Mouse (Mus musculus) MEL (cell line): ENCODE results near the gene Dnajc25. TPM values are rescaled to one million over a fixed set of nuclear protein-coding genes. Genes with fewer than 3 reads are reported as not detected.

Source experiments
- DNase-seq: peaks from one replicate; pipeline ENCODE4 v3.0.0; 2011; ENCODE audit warnings: low read depth, low spot score
- H3K27ac ChIP-seq: 2 replicates; pipeline ENCODE4 v1.5.1; 2012; ENCODE audit warnings: low read depth, mild to moderate bottlenecking, control low read depth, low read length, moderate library complexity; ENCODE audit not compliant: control insufficient read depth
- H3K27me3 ChIP-seq, 2 experiments: fragments of 150-350 bp in 1 of 2; sonication (generic) in 1 of 2; 2 replicates each; pipeline ENCODE4 v1.6.1; 2012; ENCODE audit warnings: low read length in 2 of 2, mild to moderate bottlenecking in 2 of 2, improper control_type of control experiment in 1 of 2, moderate library complexity in 1 of 2; ENCODE audit not compliant: insufficient read depth in 2 of 2, control insufficient read depth in 1 of 2
- H3K36me3 ChIP-seq, 2 experiments: 2 replicates each; pipeline ENCODE4 v1.6.1; 2012 to 2014; ENCODE audit warnings: low read length in 2 of 2, improper control_type of control experiment in 1 of 2, inconsistent platforms in 1 of 2, mild to moderate bottlenecking in 1 of 2; ENCODE audit not compliant: insufficient read depth in 2 of 2, control insufficient read depth in 1 of 2
- H3K4me1 ChIP-seq, 2 experiments: fragments of 150-350 bp in 1 of 2; sonication (generic) in 1 of 2; 2 replicates each; pipeline ENCODE4 v1.6.1; 2012; ENCODE audit warnings: low read length in 2 of 2, improper control_type of control experiment in 1 of 2, mild to moderate bottlenecking in 1 of 2; ENCODE audit not compliant: insufficient read depth in 2 of 2, control insufficient read depth in 1 of 2
- H3K4me3 ChIP-seq, 2 experiments: fragments of 150-350 bp in 1 of 2; sonication (generic) in 1 of 2; 2 replicates each; pipeline ENCODE4 v1.5.1; 2012; ENCODE audit warnings: low read depth in 2 of 2, low read length in 2 of 2, mild to moderate bottlenecking in 2 of 2, moderate library complexity in 2 of 2, control low read depth in 1 of 2, improper control_type of control experiment in 1 of 2; ENCODE audit not compliant: control insufficient read depth in 1 of 2, insufficient read depth in 1 of 2
- H3K79me2 ChIP-seq: 2 replicates; pipeline ENCODE4 v1.6.1; 2012; ENCODE audit warnings: mild to moderate bottlenecking, low read length, moderate library complexity; ENCODE audit not compliant: control insufficient read depth, poor library complexity, insufficient read depth
- H3K9ac ChIP-seq: 2 replicates; pipeline ENCODE4 v1.6.1; 2012; ENCODE audit warnings: low read depth, mild to moderate bottlenecking, control low read depth, low read length, moderate library complexity; ENCODE audit not compliant: control insufficient read depth, poor library complexity, severe bottlenecking
- H3K9me3 ChIP-seq: fragments of 150-350 bp; sonication (generic); replicated peaks from 2 replicates; pipeline ENCODE4 v1.6.1; 2012; ENCODE audit warnings: mild to moderate bottlenecking, low read length, improper control_type of control experiment, moderate library complexity; ENCODE audit not compliant: insufficient read depth
- CTCF ChIP-seq, 3 experiments: IDR thresholded peaks in 2 of 3; conservative IDR thresholded peaks in 1 of 3; 2 replicates each; pipeline ENCODE4 v1.5.1; 2011 to 2012; ENCODE audit warnings: low read length in 3 of 3, low read depth in 2 of 3, mild to moderate bottlenecking in 2 of 3, improper control_type of control experiment in 1 of 3, inconsistent platforms in 1 of 3, mixed read lengths in 1 of 3, moderate library complexity in 1 of 3; ENCODE audit not compliant: control insufficient read depth in 1 of 3, insufficient read depth in 1 of 3, poor library complexity in 1 of 3, severe bottlenecking in 1 of 3
- E2F4 ChIP-seq: IDR thresholded peaks from 2 replicates; pipeline ENCODE4 v1.6.1; 2011; ENCODE audit warnings: low read depth, low read length, improper control_type of control experiment, borderline replicate concordance
- EP300 ChIP-seq, 2 experiments: IDR thresholded peaks; 2 replicates each; pipeline ENCODE4 v1.6.1; 2011; ENCODE audit warnings: improper control_type of control experiment in 2 of 2, low read length in 2 of 2, low read depth in 1 of 2, mild to moderate bottlenecking in 1 of 2
- ETS1 ChIP-seq: IDR thresholded peaks from 2 replicates; pipeline ENCODE4 v1.6.1; 2012; ENCODE audit warnings: low read depth, mild to moderate bottlenecking, inconsistent platforms, low read length, improper control_type of control experiment, moderate library complexity
- HCFC1 ChIP-seq: IDR thresholded peaks from 2 replicates; pipeline ENCODE4 v1.6.1; 2012; ENCODE audit warnings: low read depth, mild to moderate bottlenecking, inconsistent platforms, low read length, improper control_type of control experiment, moderate library complexity
- MAFK ChIP-seq: IDR thresholded peaks from 2 replicates; pipeline ENCODE4 v1.6.1; 2011; ENCODE audit warnings: low read depth, mild to moderate bottlenecking, low read length, improper control_type of control experiment, borderline replicate concordance
- MAX ChIP-seq: IDR thresholded peaks from 2 replicates; pipeline ENCODE4 v1.6.1; 2011; ENCODE audit warnings: low read length, improper control_type of control experiment
- MAZ ChIP-seq: IDR thresholded peaks from 2 replicates; pipeline ENCODE4 v1.6.1; 2012; ENCODE audit warnings: low read depth, mild to moderate bottlenecking, inconsistent platforms, low read length, improper control_type of control experiment
- MXI1 ChIP-seq: IDR thresholded peaks from 2 replicates; pipeline ENCODE4 v1.6.1; 2011; ENCODE audit warnings: mild to moderate bottlenecking, low read depth, low read length, improper control_type of control experiment
- MYB ChIP-seq: IDR thresholded peaks from 2 replicates; pipeline ENCODE4 v1.6.1; 2011; ENCODE audit warnings: mild to moderate bottlenecking, low read depth, low read length, improper control_type of control experiment
- MYC ChIP-seq: IDR thresholded peaks from 2 replicates; pipeline ENCODE4 v1.6.1; 2011; ENCODE audit warnings: low read depth, mild to moderate bottlenecking, low read length, improper control_type of control experiment, moderate library complexity
- NELFE ChIP-seq: IDR thresholded peaks from 2 replicates; pipeline ENCODE4 v1.6.1; 2011; ENCODE audit warnings: low read depth, low read length, improper control_type of control experiment
- NRF1 ChIP-seq: IDR thresholded peaks from 2 replicates; pipeline ENCODE4 v1.6.1; 2014; ENCODE audit warnings: low read depth, mild to moderate bottlenecking, inconsistent platforms, low read length, improper control_type of control experiment, moderate library complexity; ENCODE audit not compliant: poor library complexity, insufficient read depth, severe bottlenecking
- POLR2A ChIP-seq, 2 experiments: IDR thresholded peaks; 2 replicates each; pipeline ENCODE4 v1.6.1; 2011 to 2012; ENCODE audit warnings: low read length in 2 of 2, mild to moderate bottlenecking in 2 of 2, control low read depth in 1 of 2, improper control_type of control experiment in 1 of 2, low read depth in 1 of 2, moderate library complexity in 1 of 2; ENCODE audit not compliant: control insufficient read depth in 1 of 2, insufficient read depth in 1 of 2, poor library complexity in 1 of 2
- SIN3A ChIP-seq: IDR thresholded peaks from 2 replicates; pipeline ENCODE4 v1.6.1; 2012; ENCODE audit warnings: low read length, improper control_type of control experiment, inconsistent platforms
- TAL1 ChIP-seq: IDR thresholded peaks from 2 replicates; pipeline ENCODE4 v1.6.1; 2012; ENCODE audit warnings: mild to moderate bottlenecking, inconsistent platforms, low read length, moderate library complexity, mixed read lengths
- TBP ChIP-seq: IDR thresholded peaks from 2 replicates; pipeline ENCODE4 v1.8.0; 2011; ENCODE audit warnings: low read depth, low read length, improper control_type of control experiment
- TCF12 ChIP-seq: IDR thresholded peaks from 2 replicates; pipeline ENCODE4 v1.6.1; 2014; ENCODE audit warnings: low read depth, mild to moderate bottlenecking, inconsistent platforms, low read length, improper control_type of control experiment, moderate library complexity
- ZC3H11A ChIP-seq: IDR thresholded peaks from 2 replicates; pipeline ENCODE4 v1.6.1; 2012; ENCODE audit warnings: low read depth, mild to moderate bottlenecking, inconsistent platforms, low read length, improper control_type of control experiment
- ZKSCAN1 ChIP-seq: IDR thresholded peaks from 2 replicates; pipeline ENCODE4 v1.6.1; 2012; ENCODE audit warnings: low read depth, mild to moderate bottlenecking, inconsistent platforms, low read length, improper control_type of control experiment, moderate library complexity
- ZMIZ1 ChIP-seq: IDR thresholded peaks from 2 replicates; pipeline ENCODE4 v1.6.1; 2012; ENCODE audit warnings: low read depth, mild to moderate bottlenecking, inconsistent platforms, low read length, improper control_type of control experiment, moderate library complexity
- polyA plus RNA-seq, 2 experiments: library from polyadenylated mRNA; stranded (reverse) in 1 of 2; unstranded in 1 of 2; fragments of >175 nt in 1 of 2; fragments of >200 nt in 1 of 2; gene quantifications; 2 replicates each; pipeline versions ENCODE4 v1.2.1 to v1.2.4; 2012; ENCODE audit warnings: low replicate concordance in 2 of 2, low read depth in 1 of 2; ENCODE audit not compliant: insufficient read length in 2 of 2, insufficient read depth in 1 of 2, missing spikeins in 1 of 2
- total RNA-seq: library from RNA; depleted of rRNA; stranded (reverse); fragments of 300-350 nt; gene quantifications from 2 replicates; pipeline ENCODE4 v1.2.3, GENCODE M21; 2012

Dnajc25 gene
- total and polyA plus RNA-seq, 3 experiments, result 6.6 to 11.8 TPM; not detected in 1

DNA sequence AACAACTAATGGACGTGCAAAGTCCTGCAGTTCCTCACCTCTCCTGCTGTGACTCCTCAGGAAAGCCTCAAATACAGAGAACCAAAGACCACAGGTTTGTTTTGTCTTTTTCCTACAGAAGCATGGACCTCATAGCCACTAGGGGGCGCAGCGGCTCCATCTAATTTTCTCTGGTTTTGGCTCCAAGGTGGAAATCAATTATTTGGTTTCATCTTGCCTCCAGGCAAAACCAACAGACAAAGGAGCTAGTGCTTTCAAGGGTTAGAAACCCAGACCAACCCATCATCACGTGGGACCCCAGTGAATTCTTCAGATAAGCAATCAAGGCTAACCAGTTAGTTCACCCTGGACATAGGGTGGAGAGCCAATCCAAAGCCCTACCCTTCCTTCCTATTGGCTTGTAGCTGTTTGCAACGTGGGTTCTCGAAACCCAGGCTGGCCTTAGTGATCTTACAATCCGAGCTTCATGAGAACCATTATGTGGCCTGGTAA, 9.7 kb upstream of the Dnajc25 start (continued):
- TF ChIP-seq MYC (peak; percentile 55; the same call in 1 of the 2 replicates), MYB (no peak), CTCF (IDR thresholded peaks at IDR 0.05 in 2 of 3, conservative IDR thresholded peaks at IDR 0.05 in 1 of 3; ENCODE audit: control insufficient read depth in 1 of 3, insufficient read depth in 1 of 3, low read depth in 2 of 3, low read length in 3 of 3, poor library complexity in 1 of 3, severe bottlenecking in 1 of 3) (peak; percentile 82 to 97 (median 88)), ZKSCAN1 (no peak)

DNA sequence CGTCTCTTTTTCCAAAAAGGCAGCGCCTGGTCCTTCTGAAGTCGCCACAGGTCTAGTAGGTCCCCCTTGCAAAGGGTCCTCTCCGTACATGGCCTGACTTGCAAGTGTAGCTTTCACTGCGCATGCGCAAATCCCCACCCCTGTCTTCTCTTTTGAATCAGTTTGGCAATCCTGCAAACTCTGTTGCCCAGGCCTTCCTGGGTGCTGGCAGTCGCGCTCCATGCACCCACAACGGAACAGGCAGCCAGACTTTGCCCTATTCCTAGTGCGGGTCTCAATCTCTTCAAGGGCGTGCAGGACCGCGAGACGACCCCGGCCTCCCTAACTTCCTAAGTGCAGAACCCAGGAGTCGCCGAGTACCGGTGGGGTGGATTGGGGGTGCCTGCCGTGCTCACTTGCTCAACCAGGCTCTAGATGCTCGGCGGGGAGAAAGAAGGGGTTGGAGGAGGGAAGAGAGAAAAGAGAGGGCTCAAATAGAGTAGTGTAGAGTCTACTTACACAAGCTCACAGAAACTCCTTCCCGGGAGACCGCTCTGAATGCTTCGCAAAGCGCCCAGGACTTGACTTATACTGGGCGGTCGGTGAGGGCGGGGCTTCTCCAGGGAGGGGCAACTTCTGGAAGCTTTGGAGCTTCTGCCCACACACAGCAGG, 8.2 kb upstream of the Dnajc25 start, which contains the start of gene Ptgr1:
TSS of gene Ptgr1 (minus strand) at position 580 of the 651 bp plus-strand sequence.
- peak within 1 kb of the TSS; percentile 66 for H3K27ac ChIP-seq
- no peaks in the 10 kb centered on the region; the same call in 1 of the 2 replicates for H3K79me2 ChIP-seq
- H3K9ac ChIP-seq, result peak within 1 kb of the TSS; percentile 57
- H3K4me1 ChIP-seq, result peaks cover 18 to 32% of the 10 kb centered on the region in 2 experiments
- H3K9me3 ChIP-seq, result no peaks in the 10 kb centered on the region
- peak within 1 kb of the TSS; percentile 88 to 89 for H3K4me3 ChIP-seq
- peak; percentile 90 for TF ChIP-seq NRF1
- no peak for TF ChIP-seq TAL1
- 0 out of 2 replicates have a peak, but pooled peaks have one; percentile 21 for TF ChIP-seq HCFC1
- TF ChIP-seq MXI1, result peak; percentile 58
- peak; percentile 85; the same call in 1 of the 2 replicates for TF ChIP-seq MAZ
- TF ChIP-seq NELFE, result peak; percentile 49; the same call in 1 of the 2 replicates
- TF ChIP-seq TCF12, result peak; percentile 6; the same call in 1 of the 2 replicates
- peak; percentile 22; the same call in 1 of the 2 replicates for TF ChIP-seq TBP
- peak; percentile 26; the same call in 1 of the 2 replicates for TF ChIP-seq ZMIZ1
- TF ChIP-seq MAFK, result no peak
- peak; percentile 62 to 64; a peak in 3 of 4 replicates for TF ChIP-seq POLR2A (IDR thresholded peaks at IDR 0.05; ENCODE audit: control insufficient read depth in 1 of 2, insufficient read depth in 1 of 2, low read depth in 1 of 2, low read length in 2 of 2, poor library complexity in 1 of 2)
- no peaks in the 10 kb centered on the region for H3K27me3 ChIP-seq
- DNase-seq, result peak; percentile 97
- H3K36me3 ChIP-seq, result peaks cover 0 to 28% of the 10 kb centered on the region in 2 experiments; a peak in 2 of 4 replicates

DNA sequence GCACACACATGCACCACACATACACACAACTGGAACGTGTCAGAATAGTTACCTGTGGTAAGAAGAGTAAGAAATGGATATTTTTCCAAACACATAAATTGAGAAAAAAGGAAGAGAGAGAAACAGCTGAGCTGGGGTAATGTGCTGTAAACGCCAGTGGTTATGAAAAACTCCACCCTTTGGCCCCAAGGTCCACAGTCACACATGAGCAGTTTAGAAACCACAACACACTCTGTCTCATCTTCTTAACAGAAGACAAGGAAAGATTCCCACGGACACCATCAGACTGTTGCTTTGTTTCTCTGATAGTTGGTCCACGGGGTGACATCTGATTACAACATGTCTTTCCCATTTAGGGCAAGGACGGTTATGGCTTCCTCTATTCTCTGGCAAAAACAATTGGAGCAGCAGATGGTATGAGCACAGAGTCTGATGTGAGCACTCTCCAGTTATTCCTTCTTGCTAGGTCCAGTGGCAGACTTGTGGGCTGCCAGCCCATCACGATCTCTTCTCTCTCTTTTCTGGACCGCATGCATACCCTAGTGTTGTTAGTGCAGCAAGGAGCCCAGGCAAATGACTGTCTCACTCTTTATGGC, 5.5 kb upstream of the Dnajc25 start:
- DNase-seq, result peak; percentile 68
- no peak for TF ChIP-seq E2F4
- peak; percentile 61; the same call in 1 of the 2 replicates for TF ChIP-seq ETS1
- no peak for TF ChIP-seq ZC3H11A
- TF ChIP-seq MAX, result 0 out of 2 replicates have a peak, but pooled peaks have one; percentile 3
- peak in 1 of 2 experiments; percentile 49; a peak in 2 of 4 replicates for TF ChIP-seq EP300 (IDR thresholded peaks at IDR 0.05; ENCODE audit: low read depth in 1 of 2, low read length in 2 of 2)
- no peak for TF ChIP-seq CTCF (IDR thresholded peaks at IDR 0.05 in 2 of 3, conservative IDR thresholded peaks at IDR 0.05 in 1 of 3; ENCODE audit: control insufficient read depth in 1 of 3, insufficient read depth in 1 of 3, low read depth in 2 of 3, low read length in 3 of 3, poor library complexity in 1 of 3, severe bottlenecking in 1 of 3)
- TF ChIP-seq SIN3A, result peak; percentile 21; the same call in 1 of the 2 replicates
- Histone ChIP-seq H3K36me3 (peaks cover 0 to 29% of the 10 kb centered on the region in 2 experiments; a peak in 2 of 4 replicates), H3K9me3 (no peaks in the 10 kb centered on the region), H3K27ac (peak overlapping the region; percentile 61), H3K9ac (peak overlapping the region; percentile 42), H3K27me3 (no peaks in the 10 kb centered on the region), H3K4me3 (peak overlapping the region in 1 of 2 experiments; percentile 6; a peak in 1 of 4 replicates), H3K79me2 (no peaks in the 10 kb centered on the region; the same call in 1 of the 2 replicates), H3K4me1 (peaks cover 18 to 38% of the 10 kb centered on the region in 2 experiments)
